Mouse (Mus musculus) left cerebral cortex, adult 6 months (tissue): ENCODE results near the gene Pou2f2. TPM values are rescaled to one million over a fixed set of nuclear protein-coding genes. Genes with fewer than 3 reads are reported as not detected.

Source experiments
- long read RNA-seq, 2 experiments: library from polyadenylated mRNA; unstranded; transcript quantifications; one replicate each; pipeline ENCODE4 v2.0.0; 2019 to 2020
- polyA plus RNA-seq: library from polyadenylated mRNA; unstranded; fragments of <200 nt; fragmentation: Nextera tagmentation; gene quantifications from 2 replicates; pipeline ENCODE4 v1.2.3, GENCODE M21; 2021

Pou2f2 gene
- 1.2 and 2.3 TPM in 2 replicates for polyA plus RNA-seq
- long read RNA-seq, experiment 1, full-length matches to known transcripts = 2 of 6 reads
- long read RNA-seq, experiment 1, partial matches to known transcripts = 1 of 6 reads
- long read RNA-seq, experiment 1, other reads (novel, unspliced or antisense) = 3 of 6 reads
- long read RNA-seq, experiment 2, partial matches to known transcripts = 0 of 2 reads
- long read RNA-seq, experiment 2, other reads (novel, unspliced or antisense) = 2 of 2 reads

DNA sequence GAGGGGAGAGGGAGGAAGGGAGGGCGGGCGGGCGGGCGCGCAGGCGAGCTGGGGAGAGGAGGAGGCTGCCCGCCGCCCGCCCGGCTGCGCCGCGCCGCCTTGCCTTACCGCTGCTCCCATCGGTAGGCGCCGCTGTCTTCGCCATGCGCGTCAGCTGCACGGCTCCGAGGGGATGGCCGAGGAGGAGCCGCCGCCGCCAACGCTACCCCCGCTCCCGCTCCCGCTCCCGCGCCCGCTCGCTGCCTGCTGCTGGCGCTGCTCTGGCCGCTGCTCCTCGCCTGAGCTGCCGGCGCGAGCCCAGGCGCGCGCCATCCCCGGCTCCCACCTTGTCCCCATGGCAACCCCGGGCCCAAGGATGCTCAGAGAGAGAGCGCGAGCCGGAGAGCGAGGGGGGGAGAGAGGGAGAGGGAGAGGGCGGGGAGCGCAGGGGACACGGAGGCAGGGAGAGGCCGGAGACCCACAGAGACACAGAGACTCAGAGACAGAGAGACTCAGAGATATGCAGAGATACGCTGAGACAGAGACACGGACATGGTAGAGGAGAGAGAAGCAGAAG is at the start of gene Pou2f2:
Gene Pou2f2, minus strand, starts transcription at position 121 of the 556 bp plus-strand sequence.

DNA sequence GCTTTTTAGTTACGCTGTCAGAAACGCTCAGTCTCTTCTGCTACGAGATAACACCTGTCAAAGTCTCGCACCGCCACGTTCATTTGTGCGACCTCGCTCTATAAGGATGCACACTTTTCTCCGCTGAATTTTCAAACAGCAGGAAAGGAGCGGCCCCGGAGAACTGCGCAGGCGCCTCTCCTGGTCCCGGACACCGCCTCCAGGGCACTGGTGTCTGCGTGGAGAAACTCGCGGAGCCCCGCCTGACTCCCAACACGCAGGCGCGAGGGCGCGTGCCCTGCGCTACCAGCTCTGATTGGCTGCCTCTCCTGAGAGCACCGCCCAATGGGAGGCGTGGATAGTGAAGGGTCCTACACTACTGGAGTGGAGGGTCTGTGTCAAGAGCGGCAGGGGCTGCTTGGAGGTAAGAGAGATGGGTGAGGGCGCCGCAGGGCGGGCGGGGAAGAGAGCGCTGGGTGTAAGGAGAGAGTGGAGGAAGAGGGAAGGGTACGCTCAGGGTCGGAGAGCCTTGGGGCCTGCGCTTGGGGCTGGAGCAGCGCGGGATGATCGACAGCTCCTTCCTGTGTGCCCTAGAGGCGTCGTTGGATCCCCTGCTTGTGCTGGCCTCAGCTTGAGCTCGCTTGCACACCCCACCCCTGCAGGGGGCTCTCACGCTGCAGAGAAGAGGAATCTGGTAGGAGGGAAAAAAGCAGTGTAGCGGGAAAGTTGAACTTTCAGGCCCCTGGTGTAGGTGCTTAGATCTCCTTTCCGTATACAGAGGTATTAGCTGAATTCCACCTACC is 41.8 kb upstream of the Pou2f2 start, which contains the start of gene Zfp526:
Gene Zfp526, plus strand, starts transcription at position 324 of the 782 bp plus-strand sequence.

DNA sequence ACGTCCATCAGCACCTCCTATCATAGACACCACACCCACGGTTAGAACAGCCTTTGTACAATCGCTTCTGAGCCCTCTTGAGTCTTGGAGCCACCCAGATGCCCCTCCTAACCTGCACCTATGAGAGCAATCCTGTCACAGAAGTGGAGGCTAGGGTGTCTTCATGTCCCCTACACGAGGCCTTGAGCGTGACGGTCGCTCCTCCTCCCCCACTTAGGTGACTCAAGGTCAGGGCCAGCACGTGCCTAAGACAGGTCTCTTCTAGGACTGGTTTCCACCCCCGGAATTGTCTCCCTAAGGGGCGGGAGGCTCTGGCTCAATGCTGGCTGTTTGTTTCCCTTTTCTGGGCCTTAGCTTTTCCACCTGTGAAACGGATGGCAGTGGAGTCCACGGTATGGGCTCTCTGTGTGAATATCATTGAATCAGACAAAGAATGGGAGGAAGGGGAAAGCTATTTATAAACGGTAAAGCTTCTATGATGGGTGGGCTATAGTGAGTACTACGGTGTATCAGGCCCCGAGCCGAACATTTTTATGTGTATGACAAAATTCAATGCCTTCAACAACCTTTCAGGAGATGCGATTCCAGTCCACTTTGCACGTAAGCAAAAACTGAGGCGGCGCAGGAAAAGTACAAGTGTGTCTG is 41.1 kb upstream of the Pou2f2 start, which contains the start of gene Dedd2:
Gene Dedd2, minus strand, starts transcription at position 159 of the 645 bp plus-strand sequence.

DNA sequence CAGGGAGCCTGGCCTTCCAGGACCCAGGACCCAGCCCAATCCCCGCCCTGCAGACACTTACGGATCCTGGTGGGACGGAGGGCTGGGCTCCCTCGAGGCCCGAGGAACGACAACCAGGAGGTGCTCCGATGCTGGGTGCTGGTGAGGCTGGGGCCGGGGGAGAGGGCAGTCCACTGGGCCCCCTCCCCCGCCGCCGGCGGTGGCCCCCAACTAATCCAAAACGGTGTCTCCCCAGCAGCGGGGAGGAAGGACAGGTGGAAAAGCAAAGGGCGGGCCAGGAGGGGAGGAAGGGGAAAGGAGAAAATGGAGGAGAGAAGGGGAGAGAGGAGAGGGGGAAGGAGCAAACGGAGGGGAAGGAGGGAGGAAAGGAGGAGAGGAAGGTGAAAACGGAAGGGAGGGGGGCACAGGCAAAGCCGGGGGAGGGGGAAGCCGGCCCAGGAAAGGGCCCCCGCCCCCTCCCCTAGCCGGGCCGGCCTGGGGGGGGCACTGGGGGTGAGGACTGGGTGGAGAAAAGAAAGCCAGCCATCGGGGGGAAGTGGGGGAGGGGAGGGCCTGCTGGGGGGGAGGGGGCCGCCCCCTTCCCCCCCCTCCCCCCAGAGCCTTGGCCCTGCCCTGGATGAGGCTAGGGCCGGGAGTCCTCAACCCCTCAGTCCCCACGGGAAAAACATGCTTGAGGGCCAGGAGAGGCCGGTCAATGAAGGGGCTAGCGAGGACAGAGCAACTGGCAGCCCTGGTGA is 107.4 kb downstream of the Pou2f2 start, which contains the start of the genes Grik5 and Zfp574:
Gene Grik5, minus strand, starts transcription at position 368 of the 737 bp plus-strand sequence.
Gene Zfp574, plus strand, starts transcription at position 589 of the 737 bp plus-strand sequence.

Other genes with a start within 250 kb of the Pou2f2 start
- gene Gm4881, start 235.2 kb downstream of the Pou2f2 start, polyA plus RNA-seq = not detected in 2 replicates
- gene Rabac1, start 207.0 kb downstream of the Pou2f2 start, polyA plus RNA-seq = 531 and 581 TPM in 2 replicates
- gene Atp1a3, start 173.8 kb downstream of the Pou2f2 start, polyA plus RNA-seq = 803 and 1,080 TPM in 2 replicates
- gene Grik5, start 107.4 kb downstream of the Pou2f2 start, polyA plus RNA-seq = 6.1 and 29.3 TPM in 2 replicates
- gene Zfp574, start 107.2 kb downstream of the Pou2f2 start, polyA plus RNA-seq = 24.1 and 27.1 TPM in 2 replicates
- gene Dedd2, start 40.9 kb upstream of the Pou2f2 start, polyA plus RNA-seq = 10.7 and 12.7 TPM in 2 replicates
- gene Zfp526, start 41.7 kb upstream of the Pou2f2 start, polyA plus RNA-seq = 0.44 and 1.6 TPM in 2 replicates
- gene Gsk3a, start 58.1 kb upstream of the Pou2f2 start, polyA plus RNA-seq = 8.6 and 17.5 TPM in 2 replicates
- 4.2 and 31.4 TPM in 2 replicates for gene Erf, start 71.0 kb upstream of the Pou2f2 start, polyA plus RNA-seq
- gene Cic, start 88.0 kb upstream of the Pou2f2 start, polyA plus RNA-seq = 32.2 and 54.4 TPM in 2 replicates
- gene Pafah1b3, start 118.3 kb upstream of the Pou2f2 start, polyA plus RNA-seq = 49.1 and 57.6 TPM in 2 replicates
- 0.11 and 0.16 TPM in 2 replicates for gene Prr19, start 121.7 kb upstream of the Pou2f2 start, polyA plus RNA-seq
- 8.4 and 31.9 TPM in 2 replicates for gene Tmem145, start 126.4 kb upstream of the Pou2f2 start, polyA plus RNA-seq
- 5.8 and 8.3 TPM in 2 replicates for gene Megf8, start 137.4 kb upstream of the Pou2f2 start, polyA plus RNA-seq
- gene Cnfn, start 190.0 kb upstream of the Pou2f2 start, polyA plus RNA-seq = 0.26 TPM in 1 of 2 replicates, not detected in the other
- 4.2 and 5.1 TPM in 2 replicates for gene Lipe, start 219.0 kb upstream of the Pou2f2 start, polyA plus RNA-seq
- gene Cxcl17, start 233.2 kb upstream of the Pou2f2 start, polyA plus RNA-seq = not detected in 2 replicates